Mouse (Mus musculus) liver, embryonic 14.5 days (tissue): ENCODE data around the gene Gpc1. TPM values are rescaled to one million over a fixed set of nuclear protein-coding genes. Genes with fewer than 3 reads are reported as not detected.

ENCODE experiments used
- ATAC-seq: fragments of 200-750 bp; cut with Nextera tagmentation; 2 replicates; pipeline ENCODE4 v1.8.0; 2017; ENCODE audit warnings: moderate number of reproducible peaks, mild to moderate bottlenecking, moderate library complexity; ENCODE audit not compliant: insufficient read depth
- DNase-seq, 3 experiments: peaks; one replicate each; pipeline ENCODE4 v3.0.0-alpha.2; 2012 to 2013; ENCODE audit warnings: low read depth in 3 of 3, low spot score in 3 of 3
- H3K27ac ChIP-seq: fragments of 300-500 bp; sonication (generic); 2 replicates; pipeline ENCODE4 v1.5.1; 2014; ENCODE audit warnings: moderate library complexity, mild to moderate bottlenecking, control low read depth, inconsistent platforms
- H3K27me3 ChIP-seq: fragments of 300-500 bp; sonication (generic); 2 replicates; pipeline ENCODE4 v1.6.1; 2014; ENCODE audit warnings: mild to moderate bottlenecking, low read length, moderate library complexity; ENCODE audit not compliant: control insufficient read depth, insufficient read depth
- H3K36me3 ChIP-seq: fragments of 300-500 bp; sonication (generic); replicated peaks from 2 replicates; pipeline ENCODE4 v1.6.1; 2014; ENCODE audit warnings: low read depth; ENCODE audit not compliant: control insufficient read depth, insufficient read depth
- H3K4me1 ChIP-seq, 2 experiments: fragments of 200-500 bp in 1 of 2; fragments of 300-500 bp in 1 of 2; sonication (generic) in 1 of 2; replicated peaks; 2 replicates each; pipeline ENCODE4 v1.6.1; 2012 to 2014; ENCODE audit warnings: antibody characterized with exemption in 1 of 2, inconsistent platforms in 1 of 2, low read length in 1 of 2; ENCODE audit not compliant: control insufficient read depth in 2 of 2, insufficient read depth in 2 of 2
- H3K4me2 ChIP-seq: fragments of 300-500 bp; sonication (generic); 2 replicates; pipeline ENCODE4 v1.6.1; 2014; ENCODE audit warnings: low read depth, mild to moderate bottlenecking, control low read depth, moderate library complexity
- H3K4me3 ChIP-seq, 2 experiments: fragments of 200-500 bp in 1 of 2; fragments of 300-500 bp in 1 of 2; sonication (generic) in 1 of 2; 2 replicates each; pipeline ENCODE4 v1.5.1; 2012 to 2014; ENCODE audit warnings: low read depth in 2 of 2, low read length in 2 of 2, mild to moderate bottlenecking in 2 of 2, control low read depth in 1 of 2, inconsistent platforms in 1 of 2, moderate library complexity in 1 of 2; ENCODE audit not compliant: insufficient read depth in 1 of 2
- H3K9ac ChIP-seq: fragments of 300-500 bp; sonication (generic); replicated peaks from 2 replicates; pipeline ENCODE4 v1.6.1; 2014; ENCODE audit warnings: mild to moderate bottlenecking, control low read depth, moderate library complexity
- H3K9me3 ChIP-seq: fragments of 300-500 bp; sonication (generic); 2 replicates; pipeline ENCODE4 v1.6.1; 2016; ENCODE audit warnings: low read length, mixed read lengths; ENCODE audit not compliant: control insufficient read depth
- CTCF ChIP-seq: IDR thresholded peaks from 2 replicates; pipeline ENCODE4 v1.5.1; 2016; ENCODE audit warnings: antibody characterized with exemption, low read depth, control low read depth
- EP300 ChIP-seq: IDR thresholded peaks from 2 replicates; pipeline ENCODE4 v1.6.1; 2016; ENCODE audit warnings: antibody characterized with exemption, low read depth
- WGBS: fragments of 180-500 bp; shearing (Covaris S2); extraction: QIAGEN DNeasy Blood & Tissue Kit; methylation state at CpG from one replicate; pipeline ENCODE4 v1.1.7; 2014; ENCODE audit not compliant: insufficient replicate concordance; 5-methylcytosine and 5-hydroxymethylcytosine counted together
- polyA plus RNA-seq, 2 experiments: library from polyadenylated mRNA; depleted of rRNA in 1 of 2; stranded (reverse) in 1 of 2; unstranded in 1 of 2; fragments of >200 nt; fragmentation: Nextera tagmentation in 1 of 2; extraction: Ambion mirVana in 1 of 2; gene quantifications; 2 replicates each; pipeline versions ENCODE4 v1.2.1 to v1.2.3; 2012 to 2014

Gene Gpc1
- polyA plus RNA-seq, 2 experiments, result 1.6 to 1.8 TPM

DNA sequence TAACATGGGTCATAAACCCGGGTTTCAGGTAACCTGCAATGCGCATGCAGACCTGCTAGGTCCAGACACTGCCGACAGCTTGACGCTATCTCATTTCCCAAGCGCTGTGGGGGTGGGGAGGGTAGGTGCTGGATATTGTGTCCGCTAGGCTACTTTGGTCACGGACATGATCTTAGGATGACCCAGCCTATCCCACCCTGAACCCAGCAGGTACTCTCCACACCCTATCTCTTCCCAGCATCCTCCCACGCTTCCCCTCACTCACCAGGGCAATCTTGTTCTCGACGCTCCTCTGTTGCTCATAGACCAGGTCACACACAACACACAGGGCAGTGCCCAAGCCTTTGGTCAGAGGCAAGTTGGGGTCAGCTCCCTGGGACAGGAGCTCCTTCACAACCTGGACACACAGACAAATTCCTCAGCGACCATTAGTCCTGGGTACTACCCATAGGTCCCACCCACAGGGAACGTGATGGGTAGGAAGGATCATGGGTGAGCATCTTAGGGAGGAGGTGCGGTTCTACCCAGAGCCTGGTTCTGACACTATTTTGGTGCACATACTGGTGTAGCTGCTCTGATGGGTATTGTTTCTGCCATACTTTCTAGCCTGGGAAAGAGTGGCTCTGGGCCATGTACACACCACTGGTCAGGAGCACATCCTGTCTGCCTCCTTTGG is 46.8 kb downstream of the Gpc1 start:
- no peak overlapping the region for H3K4me2 ChIP-seq

DNA sequence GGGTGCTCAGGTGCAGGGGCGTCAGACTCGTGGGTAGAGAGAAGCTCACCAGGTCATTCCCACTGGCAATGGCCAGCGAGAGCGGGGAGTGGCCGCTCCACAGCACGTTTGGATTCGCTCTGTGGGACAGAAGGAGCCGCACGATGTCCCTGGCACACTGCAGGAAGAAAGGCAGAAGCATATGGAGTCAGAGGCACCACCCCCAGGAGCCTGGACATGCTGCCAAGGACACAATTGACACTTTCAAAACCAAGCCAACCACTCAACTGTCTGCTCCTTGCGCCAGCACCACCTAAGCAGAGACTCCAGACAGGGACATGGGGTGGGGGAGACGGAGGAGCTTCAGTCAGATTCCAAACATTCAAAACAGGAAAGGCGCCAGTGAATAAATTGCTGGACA is 47.8 kb downstream of the Gpc1 start:
- Histone ChIP-seq H3K27ac (no peak overlapping the region), H3K36me3 (no peaks in the 10 kb centered on the region), H3K4me3 (no peak overlapping the region), H3K4me1 (no peaks in the 10 kb centered on the region), H3K4me2 (no peak overlapping the region), H3K9me3 (no peaks in the 10 kb centered on the region), H3K9ac (no peak overlapping the region), H3K27me3 (no peaks in the 10 kb centered on the region)
- DNase-seq (no peak), ATAC-seq (no peak)
- TF ChIP-seq CTCF (no peak), EP300 (no peak)
- WGBS, result 74% methylated on average over 12 of the region's 12 CpGs

More for the DNA sequence above, 46.8 kb downstream of the Gpc1 start:
- Histone ChIP-seq H3K9me3 (no peaks in the 10 kb centered on the region), H3K36me3 (no peaks in the 10 kb centered on the region), H3K9ac (no peak overlapping the region), H3K4me1 (no peaks in the 10 kb centered on the region), H3K27me3 (no peaks in the 10 kb centered on the region), H3K4me3 (no peak overlapping the region), H3K27ac (no peak overlapping the region)
- TF ChIP-seq CTCF (no peak), EP300 (no peak)
- ATAC-seq, result no peak
- DNase-seq, result no peak
- 65% methylated on average over 13 of the region's 13 CpGs for WGBS

DNA sequence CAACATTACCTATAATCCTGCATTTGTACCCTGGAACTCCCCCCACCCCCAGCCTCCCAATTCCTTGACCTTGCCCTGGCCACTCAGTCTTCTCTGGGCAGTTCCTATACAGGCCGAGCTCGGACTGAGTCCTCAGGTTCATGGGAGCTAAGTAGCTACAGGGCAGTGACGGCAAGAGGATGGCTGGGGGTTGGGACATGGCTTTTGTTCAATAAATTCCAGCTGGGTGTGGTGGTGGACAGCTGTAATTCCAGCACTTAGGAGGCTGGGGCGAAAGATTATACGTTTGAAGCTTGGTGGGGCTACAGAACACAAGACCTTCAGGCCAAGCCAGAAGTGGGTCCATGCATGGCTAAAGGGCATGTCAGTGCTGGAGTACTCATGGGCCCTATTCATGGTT is 48.7 kb downstream of the Gpc1 start:
- Histone ChIP-seq H3K4me1 (no peaks in the 10 kb centered on the region), H3K9me3 (no peaks in the 10 kb centered on the region), H3K27ac (no peak overlapping the region), H3K36me3 (no peaks in the 10 kb centered on the region), H3K4me2 (no peak overlapping the region), H3K4me3 (no peak overlapping the region), H3K27me3 (no peaks in the 10 kb centered on the region), H3K9ac (no peak overlapping the region)
- no peak for ATAC-seq
- whole genome bisulfite sequencing, result 67% methylated on average over 5 of the region's 5 CpGs
- TF ChIP-seq CTCF, result no peak
- TF ChIP-seq EP300, result no peak
- DNase-seq, result no peak

DNA sequence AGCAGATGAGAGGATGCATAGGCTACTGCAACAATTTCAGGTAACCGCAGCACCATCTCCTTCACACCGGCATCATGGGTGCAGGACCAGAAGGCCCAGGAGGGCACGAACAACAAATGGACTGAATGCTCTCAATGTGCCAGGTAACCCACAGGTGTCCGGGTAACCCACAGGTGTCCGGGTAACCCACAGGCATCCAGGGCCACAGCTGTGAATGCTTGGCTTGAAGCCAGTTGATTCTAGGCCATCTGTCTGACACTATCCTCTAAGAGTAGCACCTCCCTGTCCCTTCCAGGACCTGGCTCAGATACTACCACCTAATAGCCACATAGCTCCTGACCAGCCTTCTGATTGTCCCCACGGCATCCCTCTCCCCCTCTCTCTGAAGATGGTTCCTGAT is 50.5 kb downstream of the Gpc1 start:
- TF ChIP-seq CTCF (no peak), EP300 (no peak)
- Histone ChIP-seq H3K27ac (no peak overlapping the region), H3K9me3 (no peaks in the 10 kb centered on the region), H3K9ac (no peak overlapping the region), H3K27me3 (no peaks in the 10 kb centered on the region), H3K4me2 (no peak overlapping the region), H3K36me3 (no peaks in the 10 kb centered on the region), H3K4me3 (no peak overlapping the region), H3K4me1 (no peaks in the 10 kb centered on the region)
- ATAC-seq (no peak), DNase-seq (no peak)
- WGBS, result 71% methylated on average over 6 of the region's 6 CpGs

DNA sequence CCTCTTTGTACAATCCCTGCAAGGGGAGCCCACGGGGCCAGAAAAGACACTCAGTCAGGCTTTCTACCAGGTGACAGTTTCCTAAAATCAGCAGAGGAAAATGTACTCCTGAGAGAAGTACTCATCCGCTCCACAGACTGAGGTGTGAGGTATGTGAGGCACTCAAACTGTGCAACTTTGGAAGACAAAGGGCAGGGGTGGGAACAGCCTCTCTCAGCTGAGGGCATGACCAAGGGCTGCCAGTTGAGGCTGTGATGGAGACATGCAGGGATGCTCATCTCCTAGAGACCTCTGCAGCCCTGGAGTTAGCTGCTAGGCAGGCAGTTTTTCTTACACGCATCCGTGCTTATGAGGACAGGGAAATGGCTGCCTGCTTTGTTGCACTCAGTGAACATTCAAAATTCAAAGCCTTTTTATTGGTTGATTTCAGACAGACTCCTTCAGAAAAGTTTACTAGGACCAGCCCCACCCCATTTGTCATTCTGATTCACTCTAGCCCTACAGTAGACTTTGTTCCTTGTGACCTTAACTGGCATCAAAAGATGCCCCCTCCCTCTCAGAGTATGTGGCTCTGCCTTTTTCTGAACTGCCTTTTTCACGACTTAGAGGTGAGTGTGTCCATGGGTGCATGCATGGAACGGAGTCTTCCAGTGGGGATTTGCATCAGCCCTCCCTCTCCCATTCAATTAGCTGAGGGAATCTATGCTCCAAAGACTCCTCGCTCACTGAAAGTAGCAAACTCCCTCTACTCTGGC is 57.6 kb downstream of the Gpc1 start:
- Histone ChIP-seq H3K9me3 (no peaks in the 10 kb centered on the region), H3K27ac (no peak overlapping the region), H3K4me3 (no peak overlapping the region), H3K36me3 (no peaks in the 10 kb centered on the region), H3K4me1 (no peaks in the 10 kb centered on the region), H3K4me2 (no peak overlapping the region), H3K9ac (no peak overlapping the region), H3K27me3 (no peaks in the 10 kb centered on the region)
- DNase-seq (no peak), ATAC-seq (no peak)
- TF ChIP-seq CTCF, result no peak
- TF ChIP-seq EP300, result no peak
- WGBS, result 53% methylated on average over 7 of the region's 7 CpGs
